Mouse (Mus musculus) kidney, adult 2 months (tissue): ENCODE results near the gene Gars. TPM values are rescaled to one million over a fixed set of nuclear protein-coding genes. Genes with fewer than 3 reads are reported as not detected.

ENCODE experiments used
- DNase-seq: peaks from one replicate; pipeline ENCODE4 v3.0.0; 2021
- H3K27ac ChIP-seq: fragments of 200-500 bp; 2 replicates; pipeline ENCODE4 v1.5.1; 2012; ENCODE audit warnings: low read depth, low read length, control low read depth, inconsistent platforms; ENCODE audit not compliant: insufficient read depth
- H3K27me3 ChIP-seq: fragments of 200-500 bp; replicated peaks from 2 replicates; pipeline ENCODE4 v1.6.1; 2012; ENCODE audit warnings: mild to moderate bottlenecking, moderate library complexity, low read length, inconsistent platforms; ENCODE audit not compliant: control insufficient read depth, insufficient read depth
- H3K36me3 ChIP-seq: fragments of 200-500 bp; 2 replicates; pipeline ENCODE4 v1.6.1; 2012; ENCODE audit warnings: mild to moderate bottlenecking, moderate library complexity, low read length, inconsistent platforms; ENCODE audit not compliant: control insufficient read depth, insufficient read depth
- H3K4me1 ChIP-seq: fragments of 200-500 bp; 2 replicates; pipeline ENCODE4 v1.6.1; 2011; ENCODE audit warnings: low read length; ENCODE audit not compliant: control insufficient read depth, insufficient read depth
- H3K4me3 ChIP-seq: fragments of 200-500 bp; 2 replicates; pipeline ENCODE4 v1.5.1; 2011; ENCODE audit warnings: mild to moderate bottlenecking, low read depth, low read length, control low read depth; ENCODE audit not compliant: insufficient read depth
- CTCF ChIP-seq: fragments of 200-500 bp; conservative IDR thresholded peaks from 2 replicates; pipeline ENCODE4 v1.5.1; 2011; ENCODE audit warnings: low read depth, mild to moderate bottlenecking, control low read depth, low read length, moderate library complexity, mixed read lengths; ENCODE audit not compliant: insufficient read depth, insufficient read length
- POLR2A ChIP-seq: fragments of 200-500 bp; IDR thresholded peaks from one replicate; pipeline ENCODE4 v1.6.1; 2011; ENCODE audit warnings: low read depth, low read length, control low read depth
- WGBS: fragments of 180-500 bp; shearing (Covaris S2); methylation state at CpG from one replicate; pipeline ENCODE4 v1.1.7; 2018; 5-methylcytosine and 5-hydroxymethylcytosine counted together
- polyA plus RNA-seq: library from polyadenylated mRNA; depleted of rRNA; stranded (reverse); fragments of >200 nt; gene quantifications from 2 replicates; pipeline ENCODE4 v1.2.3, GENCODE M21; 2012

Gars gene
- polyA plus RNA-seq, 1 experiment = 35.9 TPM

GRCm38 (mm10) chr6:55001320-55001719 lies 36.5 kb upstream of the Gars start:
- H3K4me3 ChIP-seq = no peak overlapping the region
- no peak for TF ChIP-seq CTCF
- no peak for TF ChIP-seq POLR2A
- H3K27me3 ChIP-seq = no peaks in the 10 kb centered on the region
- no peak overlapping the region for H3K27ac ChIP-seq
- DNase-seq = no peak
- WGBS = 84% methylated on average over 4 of the region's 4 CpGs
- peaks cover 8% of the 10 kb centered on the region; the same call in 1 of the 2 replicates for H3K4me1 ChIP-seq
- H3K36me3 ChIP-seq = no peaks in the 10 kb centered on the region

- H3K4me1 ChIP-seq = peaks cover 4% of the 10 kb centered on the region; the same call in 1 of the 2 replicates
- WGBS = 76% methylated on average over 4 of the region's 4 CpGs
- no peaks in the 10 kb centered on the region for H3K36me3 ChIP-seq
- H3K27ac ChIP-seq = no peak overlapping the region
- no peaks in the 10 kb centered on the region for H3K27me3 ChIP-seq
- DNase-seq = no peak
- H3K4me3 ChIP-seq = no peak overlapping the region
- TF ChIP-seq POLR2A (no peak), CTCF (no peak)
These were observed 35.4 kb upstream of the Gars start for GRCm38 (mm10) chr6:55002438-55002837.

GRCm38 (mm10) chr6:55003559-55003958 lies 34.2 kb upstream of the Gars start:
- 57% methylated on average over 4 of the region's 4 CpGs for WGBS
- DNase-seq = no peak

GRCm38 (mm10) chr6:55008401-55008800 lies 29.4 kb upstream of the Gars start:
- Histone ChIP-seq H3K27me3 (no peaks in the 10 kb centered on the region), H3K4me1 (0 out of 2 replicates have a peak, but pooled peaks cover 2% of the 10 kb centered on the region), H3K4me3 (no peak overlapping the region), H3K27ac (no peak overlapping the region), H3K36me3 (no peaks in the 10 kb centered on the region)
- TF ChIP-seq POLR2A = no peak
- no peak for TF ChIP-seq CTCF
- no peak for DNase-seq
- 93% methylated on average over 8 of the region's 8 CpGs for WGBS

More at GRCm38 (mm10) chr6:55003559-55003958, 34.2 kb upstream of the Gars start:
- Histone ChIP-seq H3K27me3 (no peaks in the 10 kb centered on the region), H3K4me3 (no peak overlapping the region), H3K27ac (no peak overlapping the region), H3K36me3 (no peaks in the 10 kb centered on the region), H3K4me1 (0 out of 2 replicates have a peak, but pooled peaks cover 2% of the 10 kb centered on the region)
- TF ChIP-seq CTCF = no peak
- no peak for TF ChIP-seq POLR2A

GRCm38 (mm10) chr6:55009391-55010230 lies 28.2 kb upstream of the Gars start:
- H3K27me3 ChIP-seq = no peaks in the 10 kb centered on the region
- no peak overlapping the region for H3K4me3 ChIP-seq
- H3K27ac ChIP-seq = no peak overlapping the region
- DNase-seq = no peak
- no peaks in the 10 kb centered on the region for H3K36me3 ChIP-seq
- 50% methylated on average over 16 of the region's 16 CpGs for WGBS
- H3K4me1 ChIP-seq = no peaks in the 10 kb centered on the region
- TF ChIP-seq CTCF (no peak), POLR2A (no peak)

GRCm38 (mm10) chr6:55010330-55011091 lies 27.3 kb upstream of the Gars start:
- Histone ChIP-seq H3K27me3 (no peaks in the 10 kb centered on the region), H3K4me3 (no peak overlapping the region), H3K27ac (no peak overlapping the region), H3K4me1 (no peaks in the 10 kb centered on the region), H3K36me3 (no peaks in the 10 kb centered on the region)
- DNase-seq = no peak
- WGBS = 83% methylated on average over 4 of the region's 4 CpGs
- no peak for TF ChIP-seq POLR2A
- TF ChIP-seq CTCF = no peak

- Histone ChIP-seq H3K4me3 (no peak overlapping the region), H3K36me3 (no peaks in the 10 kb centered on the region), H3K4me1 (no peaks in the 10 kb centered on the region), H3K27me3 (no peaks in the 10 kb centered on the region), H3K27ac (no peak overlapping the region)
- DNase-seq = no peak
- 55% methylated on average over 7 of the region's 7 CpGs for WGBS
- TF ChIP-seq POLR2A (no peak), CTCF (no peak)
These were observed 25.3 kb upstream of the Gars start for GRCm38 (mm10) chr6:55012516-55012915.
